Mouse (Mus musculus) intestine, postnatal 0 days (tissue): ENCODE measurements at regions not wholly inside any gene's neighbourhood (a gene's known extent, or its start where the extent isn't known, plus 50 kb on each side); places are given as distances from the start of the nearest gene placed in this dataset.

Source experiments
- ATAC-seq: fragments of 200-750 bp; cut with Nextera tagmentation; 2 replicates; pipeline ENCODE4 v1.8.0; 2017; ENCODE audit warnings: mild to moderate bottlenecking, moderate TSS enrichment, moderate library complexity
- H3K27ac ChIP-seq: fragments of 300-500 bp; sonication (generic); 2 replicates; pipeline ENCODE4 v1.5.1; 2014; ENCODE audit warnings: mild to moderate bottlenecking, low read depth, low read length, moderate library complexity
- H3K27me3 ChIP-seq: fragments of 300-500 bp; sonication (generic); replicated peaks from 2 replicates; pipeline ENCODE4 v1.6.1; 2014; ENCODE audit warnings: low read length, mixed read lengths; ENCODE audit not compliant: control insufficient read depth, insufficient read depth
- H3K36me3 ChIP-seq: fragments of 300-500 bp; sonication (generic); 2 replicates; pipeline ENCODE4 v1.6.1; 2014; ENCODE audit warnings: mild to moderate bottlenecking, moderate library complexity; ENCODE audit not compliant: control insufficient read depth, insufficient read depth
- H3K4me1 ChIP-seq: fragments of 300-500 bp; sonication (generic); replicated peaks from 2 replicates; pipeline ENCODE4 v1.6.1; 2014; ENCODE audit warnings: antibody characterized with exemption, low read length, mixed read lengths; ENCODE audit not compliant: control insufficient read depth, insufficient read depth
- H3K4me2 ChIP-seq: fragments of 300-500 bp; sonication (generic); replicated peaks from 2 replicates; pipeline ENCODE4 v1.6.1; 2014; ENCODE audit warnings: low read depth, mild to moderate bottlenecking, moderate library complexity
- H3K4me3 ChIP-seq: fragments of 300-500 bp; sonication (generic); 2 replicates; pipeline ENCODE4 v1.5.1; 2014; ENCODE audit warnings: low read depth, low read length
- H3K9ac ChIP-seq: fragments of 300-500 bp; sonication (generic); 2 replicates; pipeline ENCODE4 v1.6.1; 2014; ENCODE audit warnings: mild to moderate bottlenecking, low read depth, low read length
- H3K9me3 ChIP-seq: fragments of 300-500 bp; sonication (generic); 2 replicates; pipeline ENCODE4 v1.6.1; 2016; ENCODE audit warnings: mixed run types; ENCODE audit not compliant: control insufficient read depth
- CTCF ChIP-seq: sonication (generic); IDR thresholded peaks from 2 replicates; pipeline ENCODE4 v1.5.1; 2016; ENCODE audit warnings: low read depth, mild to moderate bottlenecking, control low read depth, antibody characterized with exemption, moderate library complexity
- WGBS: fragments of 180-500 bp; shearing (Covaris S2); extraction: QIAGEN DNeasy Blood & Tissue Kit; methylation state at CpG from one replicate; pipeline ENCODE4 v1.1.7; 2014; 5-methylcytosine and 5-hydroxymethylcytosine counted together

DNA sequence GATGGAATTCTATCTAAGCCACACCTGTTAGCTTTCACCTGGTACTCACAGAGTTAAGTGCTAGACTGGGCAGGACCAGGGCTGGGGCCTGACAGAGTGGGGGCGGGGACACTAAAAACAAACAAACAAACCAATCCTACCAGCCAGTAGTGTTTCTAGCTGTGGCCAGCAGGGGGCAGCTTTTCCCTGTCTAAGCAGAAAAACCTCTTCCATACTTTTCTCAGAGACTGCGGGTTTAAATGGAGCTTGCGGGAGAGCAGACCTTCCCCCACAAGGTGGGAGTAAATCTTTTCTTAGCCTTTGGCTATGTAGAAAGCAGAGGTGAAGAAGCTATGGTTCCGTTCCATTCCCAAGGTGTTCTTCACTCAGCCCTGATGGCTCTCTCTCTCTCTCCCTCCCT lies 120.7 kb downstream of the Katnal1 start:
- 0 out of 2 replicates have a peak overlapping the region, but pooled peaks have one; percentile 13 for H3K4me2 ChIP-seq
- TF ChIP-seq CTCF, result peak; percentile 80
- no peak overlapping the region for H3K4me3 ChIP-seq
- 5% methylated on average over 4 of the region's 4 CpGs for WGBS
- H3K36me3 ChIP-seq, result no peaks in the 10 kb centered on the region
- peak; percentile 42; the same call in 1 of the 2 replicates for ATAC-seq
- H3K9me3 ChIP-seq, result no peaks in the 10 kb centered on the region
- no peaks in the 10 kb centered on the region for H3K27me3 ChIP-seq
- no peaks in the 10 kb centered on the region for H3K4me1 ChIP-seq
- no peak overlapping the region for H3K27ac ChIP-seq
- H3K9ac ChIP-seq, result no peak overlapping the region

DNA sequence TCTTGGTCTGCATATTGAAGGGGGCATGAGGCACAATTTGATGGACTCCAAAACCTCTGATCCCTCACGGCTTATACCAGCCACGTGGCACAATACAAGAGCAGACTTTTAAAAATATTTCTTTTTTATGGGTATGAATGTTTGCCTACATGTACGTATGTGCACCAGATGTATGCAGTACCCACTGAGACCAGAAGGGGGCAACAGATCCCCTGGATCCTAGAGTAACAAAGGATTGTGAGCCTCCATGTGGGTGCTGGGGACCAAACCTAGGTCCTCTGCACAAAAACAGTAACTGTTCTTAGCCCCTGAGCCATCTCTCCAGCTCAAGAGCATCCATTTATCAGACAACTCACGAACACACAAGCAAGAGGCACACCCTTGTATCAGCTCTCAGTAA lies 121.5 kb downstream of the Katnal1 start:
- Histone ChIP-seq H3K27me3 (no peaks in the 10 kb centered on the region), H3K27ac (no peak overlapping the region), H3K9me3 (no peaks in the 10 kb centered on the region), H3K4me3 (no peak overlapping the region), H3K4me1 (no peaks in the 10 kb centered on the region), H3K36me3 (no peaks in the 10 kb centered on the region), H3K4me2 (no peak overlapping the region), H3K9ac (no peak overlapping the region)
- no peak for ATAC-seq
- TF ChIP-seq CTCF, result peak; percentile 35; the same call in 1 of the 2 replicates
- WGBS, result 93% methylated on average over 4 of the region's 4 CpGs

- Histone ChIP-seq H3K27me3 (no peaks in the 10 kb centered on the region), H3K36me3 (no peaks in the 10 kb centered on the region), H3K4me3 (no peak overlapping the region), H3K9ac (no peak overlapping the region), H3K4me1 (no peaks in the 10 kb centered on the region), H3K9me3 (no peaks in the 10 kb centered on the region), H3K27ac (no peak overlapping the region), H3K4me2 (no peak overlapping the region)
- no peak for ATAC-seq
- no peak for TF ChIP-seq CTCF
- whole genome bisulfite sequencing, result 53% methylated on average over 3 of the region's 3 CpGs
Measured at GRCm38 (mm10) chr5:148805030-148805429, 124.1 kb downstream of the Katnal1 start.

- WGBS, result 79% methylated on average over 14 of the region's 14 CpGs
- no peaks in the 10 kb centered on the region for H3K27me3 ChIP-seq
- H3K9me3 ChIP-seq, result no peaks in the 10 kb centered on the region
- no peak overlapping the region for H3K9ac ChIP-seq
- H3K36me3 ChIP-seq, result no peaks in the 10 kb centered on the region
- H3K4me1 ChIP-seq, result no peaks in the 10 kb centered on the region
- no peak overlapping the region for H3K27ac ChIP-seq
- ATAC-seq, result no peak
- H3K4me3 ChIP-seq, result no peak overlapping the region
- H3K4me2 ChIP-seq, result no peak overlapping the region
- no peak for TF ChIP-seq CTCF
Measured at GRCm38 (mm10) chr5:148803772-148804171, 125.3 kb downstream of the Katnal1 start.

GRCm38 (mm10) chr5:148802720-148803119 lies 126.4 kb downstream of the Katnal1 start:
- TF ChIP-seq CTCF, result no peak
- no peak for ATAC-seq
- H3K9me3 ChIP-seq, result no peaks in the 10 kb centered on the region
- H3K27ac ChIP-seq, result no peak overlapping the region
- 75% methylated on average over 9 of the region's 9 CpGs for WGBS
- no peak overlapping the region for H3K4me2 ChIP-seq
- no peaks in the 10 kb centered on the region for H3K27me3 ChIP-seq
- H3K4me1 ChIP-seq, result no peaks in the 10 kb centered on the region
- H3K9ac ChIP-seq, result no peak overlapping the region
- H3K36me3 ChIP-seq, result no peaks in the 10 kb centered on the region
- H3K4me3 ChIP-seq, result no peak overlapping the region

DNA sequence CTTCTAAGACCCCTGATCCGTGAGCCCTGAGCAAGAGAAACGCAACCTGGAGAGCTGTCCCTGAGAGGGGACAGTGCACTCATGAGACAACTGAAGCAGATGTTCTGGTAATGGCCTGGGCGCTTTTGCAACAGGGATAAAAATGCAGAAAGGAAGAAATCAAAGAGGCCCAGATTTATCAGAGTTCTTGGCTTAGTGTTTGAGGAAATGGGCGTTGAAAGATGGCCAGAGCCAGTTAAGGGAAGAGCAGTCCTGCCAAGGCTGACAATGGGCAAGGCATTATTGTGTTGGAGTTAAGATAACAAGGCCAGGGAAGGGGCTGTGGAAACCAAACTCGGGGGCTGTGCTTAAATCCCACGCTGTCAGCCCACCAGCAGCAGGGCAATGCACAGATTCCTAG lies 130.6 kb downstream of the Katnal1 start:
- no peaks in the 10 kb centered on the region for H3K27me3 ChIP-seq
- no peak overlapping the region for H3K9ac ChIP-seq
- 59% methylated on average over 6 of the region's 6 CpGs for WGBS
- no peak overlapping the region for H3K4me2 ChIP-seq
- H3K36me3 ChIP-seq, result no peaks in the 10 kb centered on the region
- H3K9me3 ChIP-seq, result no peaks in the 10 kb centered on the region
- no peak overlapping the region for H3K4me3 ChIP-seq
- H3K27ac ChIP-seq, result no peak overlapping the region
- no peak for ATAC-seq
- no peaks in the 10 kb centered on the region for H3K4me1 ChIP-seq
- no peak for TF ChIP-seq CTCF

DNA sequence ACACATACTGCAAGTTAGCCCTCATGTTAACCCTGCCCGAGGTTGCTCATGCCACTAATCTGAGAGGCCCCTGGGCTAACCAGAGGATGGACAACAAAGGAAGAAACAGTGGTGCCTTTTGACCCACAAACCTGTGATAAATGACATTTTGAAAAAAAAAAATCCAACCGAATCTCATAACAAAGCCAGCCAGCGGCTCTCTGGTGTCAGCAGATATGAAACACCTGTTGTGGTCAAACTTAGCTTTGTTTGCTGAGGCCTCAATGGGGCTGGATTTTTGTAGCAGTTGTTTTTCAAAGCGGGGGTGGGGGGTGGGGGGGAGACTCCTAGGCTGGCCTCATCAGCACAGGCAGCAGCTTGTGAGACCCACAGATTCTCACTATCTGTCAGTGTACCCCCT lies 133.0 kb downstream of the Katnal1 start:
- 26% methylated on average over 4 of the region's 4 CpGs for WGBS
- Histone ChIP-seq H3K36me3 (no peaks in the 10 kb centered on the region), H3K9ac (no peak overlapping the region), H3K4me3 (no peak overlapping the region), H3K9me3 (no peaks in the 10 kb centered on the region), H3K27ac (no peak overlapping the region), H3K27me3 (no peaks in the 10 kb centered on the region), H3K4me2 (no peak overlapping the region), H3K4me1 (no peaks in the 10 kb centered on the region)
- ATAC-seq, result no peak
- TF ChIP-seq CTCF, result no peak
